Mouse (Mus musculus) heart, embryonic 11.5 days (tissue): ENCODE measurements at regions not wholly inside any gene's neighbourhood (a gene's known extent, or its start where the extent isn't known, plus 50 kb on each side); places are given as distances from the start of the nearest gene placed in this dataset.

Source experiments
- ATAC-seq: fragments of 200-750 bp; cut with Nextera tagmentation; replicated peaks from 2 replicates; pipeline ENCODE4 v1.8.0; 2017; ENCODE audit warnings: moderate library complexity; ENCODE audit not compliant: insufficient number of reproducible peaks, low FRiP score, low TSS enrichment
- H3K27ac ChIP-seq: fragments of 300-500 bp; sonication (generic); 2 replicates; pipeline ENCODE4 v1.5.1; 2014; ENCODE audit warnings: mild to moderate bottlenecking, low read depth, low read length
- H3K27me3 ChIP-seq: fragments of 300-500 bp; sonication (generic); 2 replicates; pipeline ENCODE4 v1.6.1; 2014; ENCODE audit warnings: mild to moderate bottlenecking, low read length, mixed read lengths; ENCODE audit not compliant: control insufficient read depth, insufficient read depth
- H3K36me3 ChIP-seq: fragments of 300-500 bp; sonication (generic); 2 replicates; pipeline ENCODE4 v1.6.1; 2014; ENCODE audit warnings: mild to moderate bottlenecking, low read length, moderate library complexity, mixed read lengths; ENCODE audit not compliant: control insufficient read depth, insufficient read depth
- H3K4me1 ChIP-seq: fragments of 300-500 bp; sonication (generic); 2 replicates; pipeline ENCODE4 v1.6.1; 2014; ENCODE audit warnings: low read length; ENCODE audit not compliant: control insufficient read depth, insufficient read depth
- H3K4me2 ChIP-seq: fragments of 300-500 bp; sonication (generic); 2 replicates; pipeline ENCODE4 v1.6.1; 2014; ENCODE audit warnings: mild to moderate bottlenecking, moderate library complexity
- H3K4me3 ChIP-seq: fragments of 300-500 bp; sonication (generic); 2 replicates; pipeline ENCODE4 v1.5.1; 2014; ENCODE audit warnings: low read depth, low read length
- H3K9ac ChIP-seq: fragments of 300-500 bp; sonication (generic); 2 replicates; pipeline ENCODE4 v1.6.1; 2014; ENCODE audit warnings: mild to moderate bottlenecking, low read depth, low read length, moderate library complexity
- H3K9me3 ChIP-seq: fragments of 300-500 bp; sonication (generic); replicated peaks from 2 replicates; pipeline ENCODE4 v1.6.1; 2016; ENCODE audit warnings: low read length; ENCODE audit not compliant: control insufficient read depth
- WGBS: fragments of 180-500 bp; shearing (Covaris S2); extraction: QIAGEN DNeasy Blood & Tissue Kit; methylation state at CpG from one replicate; pipeline ENCODE4 v1.1.7; 2014; ENCODE audit not compliant: insufficient replicate concordance; 5-methylcytosine and 5-hydroxymethylcytosine counted together

DNA sequence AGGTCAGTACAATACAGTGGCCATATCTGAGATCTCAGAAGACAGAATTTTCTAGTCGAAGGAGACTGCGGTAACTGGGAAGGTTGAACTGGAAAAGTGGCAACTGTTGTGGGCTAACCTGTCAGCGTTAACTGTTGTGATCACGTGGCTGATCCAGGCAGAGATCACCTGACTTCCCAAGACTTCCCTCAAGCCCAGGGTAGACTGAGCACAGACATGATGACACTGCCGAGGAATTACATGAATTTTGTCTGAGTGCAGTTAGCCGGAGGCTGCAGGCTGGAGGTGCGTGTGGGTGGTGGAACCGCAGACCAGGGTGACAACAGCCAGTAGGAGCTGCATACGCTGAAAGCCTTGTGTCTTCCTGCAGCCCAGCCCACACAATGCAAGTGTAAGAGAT lies 70.6 kb upstream of the Jade1 start:
- Histone ChIP-seq H3K9ac (no peak overlapping the region), H3K9me3 (no peaks in the 10 kb centered on the region), H3K36me3 (no peaks in the 10 kb centered on the region), H3K4me3 (no peak overlapping the region), H3K27me3 (no peaks in the 10 kb centered on the region), H3K4me2 (no peak overlapping the region), H3K4me1 (0 out of 2 replicates have a peak, but pooled peaks cover 2% of the 10 kb centered on the region), H3K27ac (no peak overlapping the region)
- no peak for ATAC-seq
- WGBS, result 67% methylated on average over 9 of the region's 9 CpGs

- WGBS, result 68% methylated on average over 3 of the region's 3 CpGs
- Histone ChIP-seq H3K4me2 (no peak overlapping the region), H3K9me3 (no peaks in the 10 kb centered on the region), H3K27ac (no peak overlapping the region), H3K4me3 (no peak overlapping the region), H3K27me3 (no peaks in the 10 kb centered on the region), H3K9ac (no peak overlapping the region), H3K36me3 (no peaks in the 10 kb centered on the region), H3K4me1 (no peaks in the 10 kb centered on the region)
- no peak for ATAC-seq
Measured at GRCm38 (mm10) chr3:41483582-41483981, 71.9 kb upstream of the Jade1 start.

DNA sequence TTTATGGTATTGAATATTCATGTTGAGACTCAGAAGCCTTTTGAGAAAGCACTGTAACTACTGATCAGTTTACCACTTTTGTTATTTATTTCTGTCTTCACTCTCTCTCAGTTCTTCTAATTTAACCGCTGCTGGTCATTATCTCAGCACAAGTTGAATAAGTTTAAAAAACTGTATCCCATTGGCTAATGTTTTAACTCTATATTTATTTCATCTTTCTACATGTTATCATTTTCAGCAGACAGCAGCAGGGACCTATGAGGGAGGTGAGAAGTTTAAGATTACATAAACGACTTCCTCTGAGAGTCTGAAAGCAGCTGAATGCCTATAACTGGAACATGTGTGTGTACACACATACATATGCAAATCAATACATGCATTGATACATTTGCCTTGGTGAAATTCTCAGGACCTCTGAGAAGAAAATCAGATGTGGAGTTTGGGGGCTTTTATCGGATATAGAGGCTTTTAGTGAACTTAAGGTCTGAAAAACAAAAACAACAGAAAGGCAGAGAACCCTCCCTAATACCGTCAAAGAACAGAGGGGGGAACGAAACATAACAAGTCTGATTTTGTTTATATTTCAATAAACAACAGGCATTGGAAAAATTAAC lies 72.5 kb upstream of the Jade1 start:
- Histone ChIP-seq H3K9me3 (no peaks in the 10 kb centered on the region), H3K4me1 (no peaks in the 10 kb centered on the region), H3K4me3 (no peak overlapping the region), H3K9ac (no peak overlapping the region), H3K27me3 (no peaks in the 10 kb centered on the region), H3K36me3 (no peaks in the 10 kb centered on the region), H3K27ac (no peak overlapping the region), H3K4me2 (no peak overlapping the region)
- WGBS, result 67% methylated on average over 5 of the region's 5 CpGs
- no peak for ATAC-seq

- Histone ChIP-seq H3K4me2 (no peak overlapping the region), H3K36me3 (no peaks in the 10 kb centered on the region), H3K4me1 (no peaks in the 10 kb centered on the region), H3K9ac (no peak overlapping the region), H3K27ac (no peak overlapping the region), H3K4me3 (no peak overlapping the region), H3K9me3 (no peaks in the 10 kb centered on the region), H3K27me3 (no peaks in the 10 kb centered on the region)
- ATAC-seq, result no peak
- 59% methylated on average over 3 of the region's 3 CpGs for whole genome bisulfite sequencing
Measured at GRCm38 (mm10) chr3:41480186-41480585, 75.3 kb upstream of the Jade1 start.

DNA sequence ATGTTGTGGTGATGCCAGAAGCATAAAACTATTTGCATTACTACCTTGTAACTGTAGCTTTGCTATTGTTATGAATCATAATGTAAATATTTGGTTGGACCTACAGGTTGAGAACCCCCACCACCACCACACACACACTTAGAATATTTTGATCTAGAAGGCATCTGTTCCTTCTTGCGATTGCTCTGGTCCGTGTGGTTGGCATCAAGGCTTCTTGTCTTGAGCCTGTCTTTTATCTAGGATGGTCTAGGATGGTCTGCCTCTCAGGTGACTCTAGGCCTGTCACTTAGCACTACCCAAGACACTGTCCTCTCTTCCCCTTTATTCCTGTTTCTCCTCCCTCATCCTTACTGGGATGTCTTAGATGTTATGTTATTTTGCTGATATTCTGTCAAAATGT lies 76.6 kb upstream of the Jade1 start:
- 72% methylated on average over 2 of the region's 2 CpGs for WGBS

DNA sequence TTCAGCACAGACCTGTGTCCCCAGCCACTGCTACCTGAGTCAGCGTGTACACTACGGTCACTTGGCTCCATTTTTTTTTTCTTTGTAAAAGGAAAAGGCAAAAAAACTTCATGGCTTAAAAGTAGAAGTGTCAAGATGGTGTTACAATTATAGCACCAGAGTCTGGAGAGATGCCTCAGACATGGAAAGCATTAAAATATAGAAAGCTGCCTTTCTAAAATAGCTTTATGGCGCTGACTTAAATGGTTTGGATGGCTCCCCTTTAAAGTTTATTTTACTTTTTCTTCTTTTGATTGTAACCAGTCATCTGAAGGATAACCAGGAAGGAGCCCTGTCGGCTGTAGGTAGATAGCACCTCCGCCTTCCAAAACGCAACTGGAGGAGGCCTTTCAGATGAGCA lies 79.0 kb upstream of the Jade1 start:
- no peaks in the 10 kb centered on the region for H3K36me3 ChIP-seq
- no peak overlapping the region for H3K9ac ChIP-seq
- no peak overlapping the region for H3K4me3 ChIP-seq
- no peak for ATAC-seq
- H3K4me1 ChIP-seq, result no peaks in the 10 kb centered on the region
- no peaks in the 10 kb centered on the region for H3K9me3 ChIP-seq
- H3K27ac ChIP-seq, result no peak overlapping the region
- no peaks in the 10 kb centered on the region for H3K27me3 ChIP-seq
- 84% methylated on average over 6 of the region's 6 CpGs for WGBS
- no peak overlapping the region for H3K4me2 ChIP-seq

More for the DNA sequence above, 76.6 kb upstream of the Jade1 start:
- Histone ChIP-seq H3K4me1 (no peaks in the 10 kb centered on the region), H3K9ac (no peak overlapping the region), H3K4me2 (no peak overlapping the region), H3K4me3 (no peak overlapping the region), H3K27ac (no peak overlapping the region), H3K9me3 (no peaks in the 10 kb centered on the region), H3K36me3 (no peaks in the 10 kb centered on the region), H3K27me3 (no peaks in the 10 kb centered on the region)
- no peak for ATAC-seq

GRCm38 (mm10) chr3:41472586-41472985 lies 82.9 kb upstream of the Jade1 start:
- H3K9me3 ChIP-seq, result no peaks in the 10 kb centered on the region
- no peaks in the 10 kb centered on the region for H3K36me3 ChIP-seq
- no peak for ATAC-seq
- no peaks in the 10 kb centered on the region for H3K27me3 ChIP-seq
- no peak overlapping the region for H3K4me3 ChIP-seq
- no peak overlapping the region for H3K9ac ChIP-seq
- no peak overlapping the region for H3K4me2 ChIP-seq
- H3K4me1 ChIP-seq, result no peaks in the 10 kb centered on the region
- H3K27ac ChIP-seq, result no peak overlapping the region
- 85% methylated on average over 3 of the region's 3 CpGs for WGBS

DNA sequence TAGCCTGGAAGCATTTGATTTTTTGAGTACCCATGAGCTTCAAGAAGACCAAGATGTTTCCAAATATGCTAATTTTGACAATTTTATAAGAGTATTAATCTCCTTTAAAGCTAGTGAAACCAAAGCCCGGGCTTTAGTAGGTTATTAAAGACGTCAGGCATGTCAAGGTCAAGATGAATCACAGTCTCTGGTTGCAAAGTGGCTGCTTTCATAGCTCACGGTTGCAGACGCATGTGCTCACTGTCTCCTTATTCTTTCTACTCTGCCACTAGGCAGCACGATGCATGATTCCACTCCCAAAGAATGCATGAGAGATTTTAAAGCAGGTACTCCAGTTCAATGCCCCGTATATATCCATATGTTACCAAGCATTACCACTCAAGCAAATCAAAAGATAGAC lies 86.4 kb upstream of the Jade1 start:
- Histone ChIP-seq H3K27ac (no peak overlapping the region), H3K9me3 (no peaks in the 10 kb centered on the region), H3K4me2 (no peak overlapping the region), H3K9ac (no peak overlapping the region), H3K36me3 (no peaks in the 10 kb centered on the region), H3K4me1 (no peaks in the 10 kb centered on the region), H3K4me3 (no peak overlapping the region), H3K27me3 (no peaks in the 10 kb centered on the region)
- no peak for ATAC-seq
- WGBS, result 56% methylated on average over 6 of the region's 6 CpGs

DNA sequence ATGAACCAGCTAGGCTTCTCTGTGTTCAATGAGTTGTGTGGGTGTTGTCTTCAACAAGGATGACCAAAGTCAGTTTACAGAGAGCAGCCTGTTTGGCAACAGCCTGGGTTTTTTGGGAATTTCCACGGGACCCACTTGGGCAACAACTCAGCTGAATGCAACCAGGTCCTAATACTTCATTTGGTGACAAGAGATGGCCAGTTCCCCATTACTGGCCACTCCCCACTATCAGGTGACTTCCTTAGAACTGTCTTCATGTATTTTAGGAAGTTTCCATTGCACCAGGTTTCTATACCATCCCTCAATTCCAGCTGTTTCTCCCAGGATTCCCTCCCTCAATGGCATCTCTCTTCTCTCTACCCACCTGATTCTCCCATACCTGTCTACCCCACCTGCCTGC lies 87.7 kb upstream of the Jade1 start:
- H3K9me3 ChIP-seq, result no peaks in the 10 kb centered on the region
- ATAC-seq, result no peak
- H3K27me3 ChIP-seq, result no peaks in the 10 kb centered on the region
- no peak overlapping the region for H3K27ac ChIP-seq
- H3K9ac ChIP-seq, result no peak overlapping the region
- no peaks in the 10 kb centered on the region for H3K4me1 ChIP-seq
- no peak overlapping the region for H3K4me3 ChIP-seq
- no peaks in the 10 kb centered on the region for H3K36me3 ChIP-seq
- 60% methylated on average over 1 of the region's 1 CpGs for WGBS
- H3K4me2 ChIP-seq, result no peak overlapping the region
